11 mouse cellular contexts compared by ENCODE assay signal in the genomic region with DNA sequence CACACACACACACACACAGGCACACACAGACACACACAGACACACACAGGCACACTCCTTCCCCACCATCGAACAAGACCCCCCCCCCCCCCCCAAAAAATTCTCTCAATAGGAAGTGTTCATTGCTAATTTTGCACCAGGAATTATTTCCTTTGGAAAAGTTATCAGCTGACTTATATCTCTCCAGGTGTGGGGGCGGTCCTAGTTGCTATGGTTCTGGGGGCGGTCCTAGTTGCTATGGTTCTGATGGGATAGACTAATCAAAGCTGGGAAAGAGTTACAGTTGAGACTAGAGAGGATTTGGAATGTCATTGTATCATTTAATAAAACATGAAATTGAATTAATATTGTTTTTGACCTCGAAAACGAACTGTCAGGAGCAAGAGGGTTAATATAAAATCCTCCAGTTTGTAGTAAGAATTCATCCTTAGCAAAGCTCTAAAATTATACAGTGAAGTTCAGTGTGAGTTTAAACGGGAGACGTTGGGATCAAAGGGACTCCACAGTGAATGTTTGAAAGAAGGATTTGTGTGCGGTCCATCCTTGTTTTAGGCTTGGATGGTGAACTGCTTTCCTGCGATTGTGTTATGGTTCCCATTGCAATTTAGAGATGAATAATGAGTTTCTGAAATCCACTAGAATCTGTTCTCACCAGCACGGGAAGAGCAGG. TPM values are rescaled to one million over a fixed set of nuclear protein-coding genes. Genes with fewer than 3 reads are reported as not detected.
DNase-seq lines count a peak whose midpoint lies in the region; ATAC-seq and TF ChIP-seq lines count a peak whose summit lies in the region.
"Had no signal": no experiment of that assay in that cellular context is flagged by ENCODE, and none has a peak within 500 bp of the region (broad histone marks: within the 10 kb centered on the region; RNA-seq: fewer than 3 reads in every experiment).

No protein-coding gene starts in this region.

- H3K4me1 ChIP-seq in liver, embryonic 11.5 days (replicated peaks; ENCODE audit: control insufficient read depth, insufficient read depth, low read length), result no peaks in the 10 kb centered on the region

- H3K9me3 ChIP-seq in liver, embryonic 11.5 days (ENCODE audit: control insufficient read depth, low read length), result no peaks in the 10 kb centered on the region

- no peak for TF ChIP-seq CTCF in gastrocnemius, adult 2 months (IDR thresholded peaks at IDR 0.05)

- no peak overlapping the region for H3K27ac ChIP-seq in gastrocnemius, adult 2 months
- H3K27ac ChIP-seq in liver, embryonic 11.5 days (ENCODE audit: low read depth, low read length), result no peak overlapping the region

- H3K27me3 ChIP-seq in liver, embryonic 11.5 days (replicated peaks; ENCODE audit: control insufficient read depth, insufficient read depth, low read length), result no peaks in the 10 kb centered on the region; the same call in 1 of the 2 replicates

- no peaks in the 10 kb centered on the region for H3K36me3 ChIP-seq in liver, embryonic 11.5 days (ENCODE audit: control insufficient read depth, insufficient read depth, low read length)

- peak overlapping the region; percentile 56 for H3K4me2 ChIP-seq in liver, embryonic 11.5 days

- DNase-seq in gastrocnemius, adult 2 months, result no peak
- DNase-seq in gastrocnemius, postnatal 10 days, result no peak
- DNase-seq in right cerebral cortex, adult 18-20 months, result peak; percentile 18
- no peak for DNase-seq in right cerebral cortex, postnatal 4 days
- DNase-seq in liver, embryonic 11.5 days (ENCODE audit: low spot score), result no peak
- DNase-seq in spleen, postnatal 14 days (ENCODE audit: low spot score in 2 of 2), result no peak
- no peak for DNase-seq in thymus, postnatal 14 days
- no peak for DNase-seq in ovary, postnatal 36 days (ENCODE audit: low spot score)

- intact Hi-C loops in gastrocnemius, adult 2 months (cut with DNase I), result no loop called here

- no peak overlapping the region for H3K9ac ChIP-seq in liver, embryonic 11.5 days (ENCODE audit: low read depth, low read length)

- peak overlapping the region; percentile 63 for H3K4me3 ChIP-seq in gastrocnemius, adult 2 months
- H3K4me3 ChIP-seq in liver, embryonic 11.5 days (ENCODE audit: low read depth, low read length), result 0 out of 2 replicates have a peak overlapping the region, but pooled peaks have one; percentile 25

- no peak for ATAC-seq in liver, embryonic 11.5 days (replicated peaks; ENCODE audit: low FRiP score)

- WGBS in liver, embryonic 11.5 days, result 37% methylated on average over 10 of the region's 10 CpGs

RNA-seq across cellular contexts. Expression of gene Gm11077, which starts 4.0 kb away (rescaled TPM):
- not detected for total RNA-seq in gastrocnemius, adult 2 months (2021)
- total RNA-seq in gastrocnemius, postnatal 10 days (2021), result not detected
- polyA plus RNA-seq in liver, embryonic 11.5 days (2014; fragmentation: Nextera tagmentation; extraction: Ambion mirVana), result not detected in 2 replicates
- total RNA-seq: monocyte, adult 5-6 weeks had no signal
- polyA plus RNA-seq: C2C12; cortical plate, adult 2 months had no signal
